14 mouse cellular contexts compared by ENCODE assay signal in genomic region chr11:58947306-58947705, GRCm38 (mm10). TPM values are rescaled to one million over a fixed set of nuclear protein-coding genes. Genes with fewer than 3 reads are reported as not detected.
DNase-seq lines count a peak whose midpoint lies in the region; ATAC-seq lines count a peak whose summit lies in the region.
"Had no signal": no experiment of that assay in that cellular context is flagged by ENCODE, and none has a peak within 500 bp of the region (broad histone marks: within the 10 kb centered on the region; RNA-seq: fewer than 3 reads in every experiment).

No protein-coding gene starts in this region.

- peaks cover 4% of the 10 kb centered on the region; the same call in 1 of the 2 replicates for H3K4me1 ChIP-seq in forebrain, embryonic 11.5 days (replicated peaks; ENCODE audit: control insufficient read depth, insufficient read depth, low read length)
- peaks cover 37% of the 10 kb centered on the region for H3K4me1 ChIP-seq in forebrain, embryonic 10.5 days
- H3K4me1 ChIP-seq in embryonic facial prominence, embryonic 10.5 days, result peaks cover 14% of the 10 kb centered on the region
- H3K4me1 ChIP-seq in hindbrain, embryonic 11.5 days (replicated peaks; ENCODE audit: control insufficient read depth, insufficient read depth, low read length), result no peaks in the 10 kb centered on the region
- H3K4me1 ChIP-seq in midbrain, embryonic 15.5 days, result peaks cover 27% of the 10 kb centered on the region

- H3K27me3 ChIP-seq in forebrain, embryonic 11.5 days (ENCODE audit: control insufficient read depth, insufficient read depth, low read length), result no peaks in the 10 kb centered on the region
- peaks cover 56% of the 10 kb centered on the region for H3K27me3 ChIP-seq in forebrain, embryonic 10.5 days (ENCODE audit: poor library complexity, severe bottlenecking)
- H3K27me3 ChIP-seq in embryonic facial prominence, embryonic 10.5 days (replicated peaks; ENCODE audit: low read depth, poor library complexity, severe bottlenecking), result peaks cover 85% of the 10 kb centered on the region
- H3K27me3 ChIP-seq in hindbrain, embryonic 11.5 days (ENCODE audit: control insufficient read depth, insufficient read depth, low read length), result no peaks in the 10 kb centered on the region
- no peaks in the 10 kb centered on the region for H3K27me3 ChIP-seq in midbrain, embryonic 15.5 days (replicated peaks)

- no peak for ATAC-seq in forebrain, embryonic 11.5 days (replicated peaks; ENCODE audit: low FRiP score)
- ATAC-seq in hindbrain, embryonic 11.5 days (ENCODE audit: low FRiP score), result no peak
- ATAC-seq in midbrain, embryonic 15.5 days (replicated peaks), result no peak
- ATAC-seq in erythroblast, adult 5-6 weeks (replicated peaks; ENCODE audit: low FRiP score, poor library complexity, severe bottlenecking), result no peak

- H3K9me3 ChIP-seq in forebrain, embryonic 11.5 days (ENCODE audit: control insufficient read depth, low read length), result no peaks in the 10 kb centered on the region
- H3K9me3 ChIP-seq in forebrain, embryonic 10.5 days, result no peaks in the 10 kb centered on the region
- H3K9me3 ChIP-seq in embryonic facial prominence, embryonic 10.5 days, result no peaks in the 10 kb centered on the region
- H3K9me3 ChIP-seq in hindbrain, embryonic 11.5 days (ENCODE audit: control insufficient read depth, low read length), result no peaks in the 10 kb centered on the region
- H3K9me3 ChIP-seq in midbrain, embryonic 15.5 days, result no peaks in the 10 kb centered on the region

- no peak overlapping the region for H3K4me3 ChIP-seq in forebrain, embryonic 11.5 days (ENCODE audit: low read depth, low read length)
- no peak overlapping the region for H3K4me3 ChIP-seq in forebrain, embryonic 10.5 days
- H3K4me3 ChIP-seq in embryonic facial prominence, embryonic 10.5 days, result no peak overlapping the region
- H3K4me3 ChIP-seq in hindbrain, embryonic 11.5 days (ENCODE audit: low read depth, low read length), result no peak overlapping the region
- H3K4me3 ChIP-seq in midbrain, embryonic 15.5 days, result peak overlapping the region; percentile 69

- no peak overlapping the region; the same call in 1 of the 2 replicates for H3K9ac ChIP-seq in forebrain, embryonic 11.5 days (ENCODE audit: low read length)
- no peak overlapping the region; the same call in 1 of the 2 replicates for H3K9ac ChIP-seq in hindbrain, embryonic 11.5 days (ENCODE audit: low read depth, low read length)
- H3K9ac ChIP-seq in midbrain, embryonic 15.5 days, result peak overlapping the region; percentile 54

- 77% methylated on average over 3 of the region's 3 CpGs for WGBS in forebrain, embryonic 11.5 days
- WGBS in forebrain, embryonic 10.5 days, result 83% methylated on average over 3 of the region's 3 CpGs
- 83% methylated on average over 3 of the region's 3 CpGs for WGBS in embryonic facial prominence, embryonic 10.5 days
- 81% methylated on average over 3 of the region's 3 CpGs for WGBS in hindbrain, embryonic 11.5 days
- WGBS in midbrain, embryonic 15.5 days, result 79% methylated on average over 3 of the region's 3 CpGs

- peak overlapping the region; percentile 67; the same call in 1 of the 2 replicates for H3K4me2 ChIP-seq in forebrain, embryonic 11.5 days (ENCODE audit: low read depth, low read length, severe bottlenecking)
- no peak overlapping the region for H3K4me2 ChIP-seq in hindbrain, embryonic 11.5 days (replicated peaks; ENCODE audit: low read depth, low read length)
- H3K4me2 ChIP-seq in midbrain, embryonic 15.5 days, result peak overlapping the region; percentile 63

- no peak overlapping the region for H3K27ac ChIP-seq in forebrain, embryonic 11.5 days (ENCODE audit: low read depth, low read length)
- no peak overlapping the region for H3K27ac ChIP-seq in forebrain, embryonic 10.5 days
- 0 out of 2 replicates have a peak overlapping the region, but pooled peaks have one; percentile 85 for H3K27ac ChIP-seq in embryonic facial prominence, embryonic 10.5 days (replicated peaks)
- peak overlapping the region; percentile 97; the same call in 1 of the 2 replicates for H3K27ac ChIP-seq in hindbrain, embryonic 11.5 days (ENCODE audit: low read depth, low read length)
- peak overlapping the region; percentile 97 for H3K27ac ChIP-seq in midbrain, embryonic 15.5 days

- no peak for DNase-seq in forebrain, embryonic 11.5 days (ENCODE audit: low spot score)
- DNase-seq in forebrain, embryonic 10.5 days (ENCODE audit: extremely low spot score, low spot score), result no peak
- no peak for DNase-seq in embryonic facial prominence, embryonic 10.5 days (ENCODE audit: low spot score)
- DNase-seq in hindbrain, embryonic 11.5 days (ENCODE audit: low spot score), result no peak
- DNase-seq in layer of hippocampus, adult 8-10 months (ENCODE audit: low spot score in 2 of 2), result no peak
- DNase-seq in urinary bladder, postnatal 14 days (ENCODE audit: low spot score), result no peak
- DNase-seq: gastrocnemius, postnatal 10 days; kidney, adult 2 months; liver; lung, postnatal 14 days had no signal

- no peaks in the 10 kb centered on the region for H3K36me3 ChIP-seq in forebrain, embryonic 11.5 days (ENCODE audit: control insufficient read depth, insufficient read depth, low read length)
- H3K36me3 ChIP-seq in forebrain, embryonic 10.5 days (replicated peaks), result no peaks in the 10 kb centered on the region
- no peaks in the 10 kb centered on the region for H3K36me3 ChIP-seq in embryonic facial prominence, embryonic 10.5 days (replicated peaks)
- no peaks in the 10 kb centered on the region for H3K36me3 ChIP-seq in hindbrain, embryonic 11.5 days (ENCODE audit: control insufficient read depth, insufficient read depth, low read length)
- H3K36me3 ChIP-seq in midbrain, embryonic 15.5 days (replicated peaks), result no peaks in the 10 kb centered on the region

RNA-seq across cellular contexts. Expression of gene Hist3h2ba, which starts 1.4 kb away (rescaled TPM):
- polyA plus RNA-seq in forebrain, embryonic 11.5 days (2014; fragmentation: Nextera tagmentation; extraction: Ambion mirVana), result 84.9 and 93.6 TPM in 2 replicates
- polyA plus RNA-seq in forebrain, embryonic 10.5 days (2016; fragmentation: Nextera tagmentation; extraction: Ambion mirVana), result 22.7 and 36.5 TPM in 2 replicates
- polyA plus RNA-seq in embryonic facial prominence, embryonic 10.5 days (2016; fragmentation: Nextera tagmentation; extraction: Ambion mirVana), result 23.0 and 25.0 TPM in 2 replicates
- 108 and 114 TPM in 2 replicates for polyA plus RNA-seq in hindbrain, embryonic 11.5 days (2014; fragmentation: Nextera tagmentation; extraction: Ambion mirVana)
- 311 and 338 TPM in 2 replicates for polyA plus RNA-seq in midbrain, embryonic 15.5 days (2015; fragmentation: Nextera tagmentation; extraction: Ambion mirVana)
- 7.5 and 25.9 TPM in 2 replicates for total RNA-seq in erythroblast, adult 5-6 weeks (2015; ENCODE audit: low replicate concordance)
- total RNA-seq in erythroblast, adult 5-6 weeks (2017; ENCODE audit: low replicate concordance), result 40.6 and 51.9 TPM in 2 replicates
- 10 to 100 TPM; 71.4 to 92.2 (median 75.7) TPM for total RNA-seq in layer of hippocampus, adult 8-10 months (2022)

RNA-seq across cellular contexts. Expression of gene Hist3h2a, which starts 7.2 kb away (rescaled TPM):
- 52.9 and 54.1 TPM in 2 replicates for polyA plus RNA-seq in forebrain, embryonic 11.5 days (2014; fragmentation: Nextera tagmentation; extraction: Ambion mirVana)
- 15.1 and 19.4 TPM in 2 replicates for polyA plus RNA-seq in forebrain, embryonic 10.5 days (2016; fragmentation: Nextera tagmentation; extraction: Ambion mirVana)
- polyA plus RNA-seq in embryonic facial prominence, embryonic 10.5 days (2016; fragmentation: Nextera tagmentation; extraction: Ambion mirVana), result 17.8 and 19.0 TPM in 2 replicates
- polyA plus RNA-seq in hindbrain, embryonic 11.5 days (2014; fragmentation: Nextera tagmentation; extraction: Ambion mirVana), result 71.2 and 75.2 TPM in 2 replicates
- polyA plus RNA-seq in midbrain, embryonic 15.5 days (2015; fragmentation: Nextera tagmentation; extraction: Ambion mirVana), result 119 and 121 TPM in 2 replicates
- 30.5 and 41.5 TPM in 2 replicates for total RNA-seq in erythroblast, adult 5-6 weeks (2015; ENCODE audit: low replicate concordance)
- 255 and 279 TPM in 2 replicates for total RNA-seq in erythroblast, adult 5-6 weeks (2017; ENCODE audit: low replicate concordance)
- total RNA-seq in layer of hippocampus, adult 8-10 months (2022), result 10 to 100 TPM; 48.9 to 64.2 (median 56.8) TPM

RNA-seq across cellular contexts. Expression of gene Trim17, which starts 7.2 kb away (rescaled TPM):
- polyA plus RNA-seq in forebrain, embryonic 11.5 days (2014; fragmentation: Nextera tagmentation; extraction: Ambion mirVana), result 0.21 and 0.75 TPM in 2 replicates
- 0.19 and 0.31 TPM in 2 replicates for polyA plus RNA-seq in forebrain, embryonic 10.5 days (2016; fragmentation: Nextera tagmentation; extraction: Ambion mirVana)
- 0.19 and 0.40 TPM in 2 replicates for polyA plus RNA-seq in embryonic facial prominence, embryonic 10.5 days (2016; fragmentation: Nextera tagmentation; extraction: Ambion mirVana)
- 0.36 and 0.73 TPM in 2 replicates for polyA plus RNA-seq in hindbrain, embryonic 11.5 days (2014; fragmentation: Nextera tagmentation; extraction: Ambion mirVana)
- 1.5 and 2.0 TPM in 2 replicates for polyA plus RNA-seq in midbrain, embryonic 15.5 days (2015; fragmentation: Nextera tagmentation; extraction: Ambion mirVana)
- 0.63 TPM in 1 of 2 replicates, not detected in the other for total RNA-seq in erythroblast, adult 5-6 weeks (2015; ENCODE audit: low replicate concordance)
- total RNA-seq in erythroblast, adult 5-6 weeks (2017; ENCODE audit: low replicate concordance), result 1.5 TPM in 1 of 2 replicates, not detected in the other
- total RNA-seq in layer of hippocampus, adult 8-10 months (2022), result 1 to 10 TPM; 2.8 to 6.3 (median 4.8) TPM
- total RNA-seq: monocyte, adult 5-6 weeks had no signal

RNA-seq across cellular contexts. Expression of gene Rnf187, which starts 8.6 kb away (rescaled TPM):
- polyA plus RNA-seq in forebrain, embryonic 11.5 days (2014; fragmentation: Nextera tagmentation; extraction: Ambion mirVana), result 386 and 426 TPM in 2 replicates
- 265 and 273 TPM in 2 replicates for polyA plus RNA-seq in forebrain, embryonic 10.5 days (2016; fragmentation: Nextera tagmentation; extraction: Ambion mirVana)
- polyA plus RNA-seq in embryonic facial prominence, embryonic 10.5 days (2016; fragmentation: Nextera tagmentation; extraction: Ambion mirVana), result 255 and 258 TPM in 2 replicates
- 395 and 419 TPM in 2 replicates for polyA plus RNA-seq in hindbrain, embryonic 11.5 days (2014; fragmentation: Nextera tagmentation; extraction: Ambion mirVana)
- 626 and 662 TPM in 2 replicates for polyA plus RNA-seq in midbrain, embryonic 15.5 days (2015; fragmentation: Nextera tagmentation; extraction: Ambion mirVana)
- 18.6 and 23.6 TPM in 2 replicates for total RNA-seq in erythroblast, adult 5-6 weeks (2015; ENCODE audit: low replicate concordance)
- 32.3 and 36.6 TPM in 2 replicates for total RNA-seq in erythroblast, adult 5-6 weeks (2017; ENCODE audit: low replicate concordance)
- total RNA-seq in layer of hippocampus, adult 8-10 months (2022), result 100 to 1,000 TPM; 426 to 450 (median 442) TPM

RNA-seq across cellular contexts. Expression of gene Btnl10, which starts 29.6 kb away (rescaled TPM):
- not detected in 2 replicates for polyA plus RNA-seq in forebrain, embryonic 11.5 days (2014; fragmentation: Nextera tagmentation; extraction: Ambion mirVana)
- polyA plus RNA-seq in forebrain, embryonic 10.5 days (2016; fragmentation: Nextera tagmentation; extraction: Ambion mirVana), result 0.05 TPM in 1 of 2 replicates, not detected in the other
- not detected in 2 replicates for polyA plus RNA-seq in embryonic facial prominence, embryonic 10.5 days (2016; fragmentation: Nextera tagmentation; extraction: Ambion mirVana)
- polyA plus RNA-seq in hindbrain, embryonic 11.5 days (2014; fragmentation: Nextera tagmentation; extraction: Ambion mirVana), result not detected in 2 replicates
- not detected in 2 replicates for polyA plus RNA-seq in midbrain, embryonic 15.5 days (2015; fragmentation: Nextera tagmentation; extraction: Ambion mirVana)
- total RNA-seq in erythroblast, adult 5-6 weeks (2015; ENCODE audit: low replicate concordance), result 296 and 325 TPM in 2 replicates
- 491 and 558 TPM in 2 replicates for total RNA-seq in erythroblast, adult 5-6 weeks (2017; ENCODE audit: low replicate concordance)
- under 1 TPM in 1 of 4 experiments, not detected in 3; 0.14 TPM for total RNA-seq in layer of hippocampus, adult 8-10 months (2022)
- total RNA-seq: monocyte, adult 5-6 weeks had no signal
- polyA plus RNA-seq: heart, embryonic 14.5 days had no signal

Comparison
In these comparisons a context has a peak if more than half of its experiments do, and no peak if none do; other contexts are left out.
1. H3K27ac ChIP-seq: peak in embryonic facial prominence, embryonic 10.5 days (single experiment), hindbrain, embryonic 11.5 days (single experiment) and midbrain, embryonic 15.5 days (single experiment); none in forebrain, embryonic 11.5 days (single experiment) and forebrain, embryonic 10.5 days (single experiment).